Comparison of ENCODE assay signal across 7 mouse cellular contexts in the genomic region with DNA sequence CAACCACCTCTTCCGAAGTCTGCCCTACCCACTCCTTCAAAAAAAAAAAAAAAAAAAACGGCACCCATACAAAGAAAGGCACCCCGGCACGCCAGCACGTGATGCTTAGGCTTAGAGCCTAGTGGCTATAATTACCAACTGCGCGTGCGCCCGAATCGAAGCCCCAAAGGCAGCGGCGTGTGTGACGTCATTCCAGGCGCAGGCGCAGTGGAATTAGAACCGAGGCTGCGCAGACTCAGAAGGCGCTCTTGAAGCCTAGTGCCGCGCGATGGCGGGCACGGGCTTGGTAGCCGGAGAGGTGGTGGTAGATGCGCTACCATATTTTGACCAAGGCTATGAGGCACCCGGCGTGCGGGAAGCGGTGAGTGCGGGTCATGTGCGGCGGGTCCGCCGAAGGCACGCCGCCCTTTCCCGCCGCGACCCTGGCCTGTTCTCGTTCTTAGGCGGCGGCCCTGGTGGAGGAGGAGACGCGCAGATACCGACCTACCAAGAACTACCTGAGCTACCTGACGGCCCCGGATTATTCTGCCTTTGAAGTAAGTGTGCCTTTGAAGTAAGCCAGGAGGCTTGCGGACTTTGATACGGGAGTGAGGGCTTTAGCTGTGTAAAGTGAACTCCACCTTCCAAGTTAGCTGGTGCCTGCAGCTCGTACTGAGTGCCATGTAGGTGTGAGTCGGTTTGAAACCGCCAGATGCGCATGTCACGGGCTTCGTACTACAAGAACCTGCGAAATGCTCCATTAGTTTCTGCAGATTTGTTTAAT. TPM values are rescaled to one million over a fixed set of nuclear protein-coding genes. Genes with fewer than 3 reads are reported as not detected.
DNase-seq lines count a peak whose midpoint lies in the region; ATAC-seq lines count a peak whose summit lies in the region.

A gene (plus strand): TSS at position 151 of the 763 bp plus-strand sequence.

- H3K9me3 ChIP-seq in embryonic facial prominence, embryonic 11.5 days (replicated peaks; ENCODE audit: control insufficient read depth, low read length) = no peaks in the 10 kb centered on the region
- no peaks in the 10 kb centered on the region for H3K9me3 ChIP-seq in limb, embryonic 11.5 days (ENCODE audit: control insufficient read depth, low read length)
- H3K9me3 ChIP-seq in midbrain, embryonic 14.5 days (ENCODE audit: control insufficient read depth, low read length) = no peaks in the 10 kb centered on the region

- peak within 1 kb of the TSS; percentile 69 for H3K4me2 ChIP-seq in embryonic facial prominence, embryonic 11.5 days (ENCODE audit: low read depth, low read length)
- peak within 1 kb of the TSS; percentile 86 for H3K4me2 ChIP-seq in limb, embryonic 11.5 days (ENCODE audit: low read depth, severe bottlenecking)
- peak within 1 kb of the TSS; percentile 68 for H3K4me2 ChIP-seq in midbrain, embryonic 14.5 days (ENCODE audit: low read length)

- peak; percentile 99 for DNase-seq in adrenal gland, postnatal 14 days
- DNase-seq in embryonic facial prominence, embryonic 11.5 days (ENCODE audit: low spot score) = peak; percentile 100
- peak; percentile 100 for DNase-seq in heart, adult 11 months
- DNase-seq in kidney, adult 18-20 months = peak; percentile 99
- DNase-seq in limb, embryonic 11.5 days (ENCODE audit: low spot score) = peak; percentile 99
- peak; percentile 100 for DNase-seq in midbrain, embryonic 14.5 days
- peak; percentile 97 to 99 for DNase-seq in spleen, adult 18-20 months

- peak within 1 kb of the TSS; percentile 92 for H3K9ac ChIP-seq in embryonic facial prominence, embryonic 11.5 days (replicated peaks; ENCODE audit: low read length)
- H3K9ac ChIP-seq in limb, embryonic 11.5 days (ENCODE audit: low read length) = peak within 1 kb of the TSS; percentile 87
- H3K9ac ChIP-seq in midbrain, embryonic 14.5 days (replicated peaks; ENCODE audit: low read length) = peak within 1 kb of the TSS; percentile 85

- no peaks in the 10 kb centered on the region; the same call in none of the 2 replicates for H3K36me3 ChIP-seq in embryonic facial prominence, embryonic 11.5 days (replicated peaks; ENCODE audit: control insufficient read depth, insufficient read depth, low read depth, low read length)
- peaks cover 14% of the 10 kb centered on the region; the same call in 1 of the 2 replicates for H3K36me3 ChIP-seq in limb, embryonic 11.5 days (ENCODE audit: control insufficient read depth, insufficient read depth, low read length)
- peaks cover 28% of the 10 kb centered on the region for H3K36me3 ChIP-seq in midbrain, embryonic 14.5 days (ENCODE audit: control insufficient read depth, insufficient read depth, low read length)

- ATAC-seq in embryonic facial prominence, embryonic 11.5 days (replicated peaks; ENCODE audit: insufficient number of reproducible peaks, low FRiP score, low TSS enrichment, low read depth) = peak; percentile 94
- peak; percentile 89 for ATAC-seq in limb, embryonic 11.5 days (ENCODE audit: insufficient number of reproducible peaks, low FRiP score, low TSS enrichment, low read depth)
- ATAC-seq in midbrain, embryonic 14.5 days (ENCODE audit: low FRiP score, low TSS enrichment) = peak; percentile 97

- no peaks in the 10 kb centered on the region for H3K27me3 ChIP-seq in embryonic facial prominence, embryonic 11.5 days (ENCODE audit: control insufficient read depth, insufficient read depth, low read length)
- H3K27me3 ChIP-seq in limb, embryonic 11.5 days (ENCODE audit: control insufficient read depth, insufficient read depth, low read length) = no peaks in the 10 kb centered on the region
- no peaks in the 10 kb centered on the region for H3K27me3 ChIP-seq in midbrain, embryonic 14.5 days (ENCODE audit: control insufficient read depth, insufficient read depth, low read length)

- peaks cover 5% of the 10 kb centered on the region for H3K4me1 ChIP-seq in embryonic facial prominence, embryonic 11.5 days (ENCODE audit: control insufficient read depth, insufficient read depth, low read length)
- no peaks in the 10 kb centered on the region for H3K4me1 ChIP-seq in limb, embryonic 11.5 days (ENCODE audit: control insufficient read depth, insufficient read depth, low read length)
- H3K4me1 ChIP-seq in midbrain, embryonic 14.5 days (ENCODE audit: control insufficient read depth, insufficient read depth, low read length) = peaks cover 8% of the 10 kb centered on the region

- under 1% methylated on average over 56 of the region's 56 CpGs for WGBS in embryonic facial prominence, embryonic 11.5 days
- under 1% methylated on average over 56 of the region's 56 CpGs for WGBS in limb, embryonic 11.5 days
- WGBS in midbrain, embryonic 14.5 days = under 1% methylated on average over 56 of the region's 56 CpGs

- peak within 1 kb of the TSS; percentile 83 for H3K4me3 ChIP-seq in embryonic facial prominence, embryonic 11.5 days (ENCODE audit: low read depth, low read length)
- peak within 1 kb of the TSS; percentile 86 for H3K4me3 ChIP-seq in limb, embryonic 11.5 days (ENCODE audit: low read depth, low read length)
- peak within 1 kb of the TSS; percentile 90 for H3K4me3 ChIP-seq in midbrain, embryonic 14.5 days (replicated peaks; ENCODE audit: low read depth, low read length)

- H3K27ac ChIP-seq in embryonic facial prominence, embryonic 11.5 days (replicated peaks; ENCODE audit: low read depth, low read length) = no peak within 1 kb of the TSS
- no peak within 1 kb of the TSS; the same call in 1 of the 2 replicates for H3K27ac ChIP-seq in limb, embryonic 11.5 days (replicated peaks; ENCODE audit: low read depth, low read length)
- peak within 1 kb of the TSS; percentile 83 for H3K27ac ChIP-seq in midbrain, embryonic 14.5 days (replicated peaks; ENCODE audit: low read depth, low read length)

RNA-seq across cellular contexts. Expression of the gene that starts here (rescaled TPM):
- 50.4 and 54.4 TPM in 2 replicates for total RNA-seq in adrenal gland, postnatal 14 days (2021)
- 276 and 293 TPM in 2 replicates for polyA plus RNA-seq in embryonic facial prominence, embryonic 11.5 days (2014; fragmentation: Nextera tagmentation; extraction: Ambion mirVana)
- polyA plus RNA-seq in limb, embryonic 11.5 days (2014; fragmentation: Nextera tagmentation; extraction: Ambion mirVana) = 266 and 274 TPM in 2 replicates
- polyA plus RNA-seq in midbrain, embryonic 14.5 days (2014; fragmentation: Nextera tagmentation; extraction: Ambion mirVana) = 221 and 246 TPM in 2 replicates
